Mouse (Mus musculus) cerebellum, adult 2 months (tissue): ENCODE data around the gene Elmo1. TPM values are rescaled to one million over a fixed set of nuclear protein-coding genes. Genes with fewer than 3 reads are reported as not detected.

Experiments
- DNase-seq, 2 experiments: peaks; one replicate each; pipeline ENCODE4 v3.0.0; 2021
- H3K27ac ChIP-seq: fragments of 200-500 bp; 2 replicates; pipeline ENCODE4 v1.5.1; 2012; ENCODE audit warnings: low read length, control low read depth, inconsistent platforms; ENCODE audit not compliant: insufficient read depth
- H3K27me3 ChIP-seq: fragments of 200-500 bp; 2 replicates; pipeline ENCODE4 v1.6.1; 2012; ENCODE audit warnings: inconsistent platforms, mild to moderate bottlenecking, low read length, moderate library complexity; ENCODE audit not compliant: control insufficient read depth, insufficient read depth
- H3K4me1 ChIP-seq: fragments of 200-500 bp; 2 replicates; pipeline ENCODE4 v1.6.1; 2011; ENCODE audit warnings: low read length; ENCODE audit not compliant: control insufficient read depth, insufficient read depth
- H3K4me3 ChIP-seq: fragments of 200-500 bp; replicated peaks from 2 replicates; pipeline ENCODE3; 2011; ENCODE audit warnings: mild to moderate bottlenecking, low read depth, low read length, control low read depth; ENCODE audit not compliant: insufficient read depth
- CTCF ChIP-seq: fragments of 200-500 bp; IDR thresholded peaks from 2 replicates; pipeline ENCODE4 v1.5.1; 2011; ENCODE audit warnings: low read depth, mild to moderate bottlenecking, control low read depth, low read length, moderate library complexity, borderline replicate concordance; ENCODE audit not compliant: insufficient read depth
- POLR2A ChIP-seq: fragments of 200-500 bp; IDR thresholded peaks from 2 replicates; pipeline ENCODE4 v1.6.1; 2011; ENCODE audit warnings: low read length, control low read depth, borderline replicate concordance; ENCODE audit not compliant: insufficient read depth
- WGBS: fragments of 180-500 bp; shearing (Covaris S2); methylation state at CpG from one replicate; pipeline ENCODE4 v1.1.7; 2018; 5-methylcytosine and 5-hydroxymethylcytosine counted together
- polyA plus RNA-seq: library from polyadenylated mRNA; depleted of rRNA; stranded (reverse); fragments of >200 nt; gene quantifications from 2 replicates; pipeline ENCODE4 v1.2.3, GENCODE M21; 2012

The Elmo1 gene
- polyA plus RNA-seq, 1 experiment = 92.3 TPM

DNA sequence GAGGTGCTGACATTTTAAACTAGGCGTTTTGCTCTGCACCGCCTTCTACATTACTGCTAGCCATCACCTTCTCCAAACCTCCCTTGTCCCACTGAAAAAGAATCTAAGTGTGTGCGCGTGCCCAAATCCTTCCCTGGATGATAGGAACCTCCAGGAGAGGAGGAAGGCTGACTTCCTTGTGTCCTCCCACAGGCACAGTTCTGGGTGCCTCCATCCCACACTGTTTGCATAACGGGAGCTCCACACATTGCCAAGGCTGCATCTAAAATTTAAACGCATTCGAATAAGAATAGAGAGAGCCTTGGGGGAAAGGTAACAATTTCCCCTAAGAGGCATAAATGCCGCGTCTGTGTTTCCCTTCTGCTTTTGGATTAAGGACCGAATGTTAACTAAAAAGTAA is 18.6 kb downstream of the Elmo1 start:
- Histone ChIP-seq H3K27ac (no peak overlapping the region), H3K4me1 (no peaks in the 10 kb centered on the region), H3K27me3 (no peaks in the 10 kb centered on the region), H3K4me3 (no peak overlapping the region)
- no peak for DNase-seq
- 67% methylated on average over 10 of the region's 10 CpGs for WGBS
- no peak for TF ChIP-seq POLR2A
- TF ChIP-seq CTCF = no peak

- Histone ChIP-seq H3K4me3 (no peak overlapping the region), H3K27me3 (no peaks in the 10 kb centered on the region), H3K4me1 (no peaks in the 10 kb centered on the region), H3K27ac (no peak overlapping the region)
- no peak for TF ChIP-seq POLR2A
- no peak for TF ChIP-seq CTCF
- 51% methylated on average over 2 of the region's 2 CpGs for WGBS
- DNase-seq = no peak
These were observed 19.1 kb downstream of the Elmo1 start for GRCm38 (mm10) chr13:20109446-20109845.

GRCm38 (mm10) chr13:20109987-20110680 is 19.7 kb downstream of the Elmo1 start:
- DNase-seq = no peak
- TF ChIP-seq CTCF (no peak), POLR2A (no peak)
- H3K4me1 ChIP-seq = no peaks in the 10 kb centered on the region
- H3K4me3 ChIP-seq = no peak overlapping the region
- 66% methylated on average over 11 of the region's 11 CpGs for WGBS
- no peak overlapping the region for H3K27ac ChIP-seq
- H3K27me3 ChIP-seq = no peaks in the 10 kb centered on the region

DNA sequence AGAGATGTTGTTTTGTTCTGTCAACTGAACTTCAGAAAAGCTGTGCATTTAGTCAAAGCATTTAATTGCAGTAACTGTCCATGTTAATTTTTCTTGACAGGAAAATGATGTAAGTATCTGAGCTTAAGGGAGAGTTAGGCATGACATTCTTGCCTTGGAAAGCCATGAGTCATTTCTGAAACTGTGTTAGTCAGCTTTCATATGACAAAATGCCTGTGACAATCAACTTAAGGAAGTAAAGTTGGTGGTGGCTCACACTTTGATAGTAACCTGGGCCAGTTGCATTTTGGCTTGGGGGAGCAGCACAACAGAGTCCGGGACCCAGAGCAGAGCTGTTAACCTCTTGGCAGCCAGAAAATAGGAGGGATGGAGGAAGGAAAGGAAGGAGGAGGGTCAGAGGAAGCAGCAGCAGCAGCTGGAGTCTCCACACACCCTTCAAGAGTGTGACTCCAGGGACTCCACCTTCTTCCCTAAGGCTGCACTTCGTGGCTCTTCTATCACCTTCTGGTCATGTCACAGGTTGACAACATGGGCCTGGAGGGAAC is 20.9 kb downstream of the Elmo1 start:
- Histone ChIP-seq H3K4me1 (no peaks in the 10 kb centered on the region), H3K27ac (no peak overlapping the region), H3K4me3 (no peak overlapping the region), H3K27me3 (no peaks in the 10 kb centered on the region)
- TF ChIP-seq POLR2A = no peak
- no peak for TF ChIP-seq CTCF
- no peak for DNase-seq
- 56% methylated on average over 2 of the region's 2 CpGs for WGBS

GRCm38 (mm10) chr13:20115131-20115907 is 24.9 kb downstream of the Elmo1 start:
- H3K27ac ChIP-seq = no peak overlapping the region
- H3K4me1 ChIP-seq = no peaks in the 10 kb centered on the region
- TF ChIP-seq POLR2A (no peak), CTCF (no peak)
- no peak overlapping the region for H3K4me3 ChIP-seq
- DNase-seq = no peak
- 73% methylated on average over 9 of the region's 9 CpGs for WGBS
- no peaks in the 10 kb centered on the region for H3K27me3 ChIP-seq

DNA sequence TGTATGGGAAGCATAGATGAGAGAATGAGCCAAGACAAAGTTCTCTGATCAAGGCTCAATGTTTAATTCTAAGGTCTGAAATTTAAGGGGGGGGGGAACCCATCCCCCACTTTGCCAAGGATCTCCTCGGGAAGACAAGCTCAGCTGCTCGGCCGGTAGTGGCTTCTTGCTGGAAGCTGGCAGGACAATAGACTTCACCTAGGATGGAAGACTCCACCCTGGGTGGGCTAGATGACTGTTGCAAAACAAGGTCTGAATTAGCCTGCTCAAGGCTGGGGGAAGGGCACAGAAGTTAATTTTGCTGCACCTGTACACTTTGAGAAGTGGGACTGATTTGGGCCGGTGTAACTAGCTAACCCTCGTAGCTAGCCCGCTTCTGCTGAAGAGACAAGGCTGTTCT is 25.6 kb downstream of the Elmo1 start:
- 71% methylated on average over 6 of the region's 6 CpGs for WGBS
- TF ChIP-seq POLR2A (no peak), CTCF (no peak)
- DNase-seq = no peak
- no peak overlapping the region for H3K27ac ChIP-seq
- no peaks in the 10 kb centered on the region for H3K27me3 ChIP-seq
- no peak overlapping the region for H3K4me3 ChIP-seq
- no peaks in the 10 kb centered on the region for H3K4me1 ChIP-seq

DNA sequence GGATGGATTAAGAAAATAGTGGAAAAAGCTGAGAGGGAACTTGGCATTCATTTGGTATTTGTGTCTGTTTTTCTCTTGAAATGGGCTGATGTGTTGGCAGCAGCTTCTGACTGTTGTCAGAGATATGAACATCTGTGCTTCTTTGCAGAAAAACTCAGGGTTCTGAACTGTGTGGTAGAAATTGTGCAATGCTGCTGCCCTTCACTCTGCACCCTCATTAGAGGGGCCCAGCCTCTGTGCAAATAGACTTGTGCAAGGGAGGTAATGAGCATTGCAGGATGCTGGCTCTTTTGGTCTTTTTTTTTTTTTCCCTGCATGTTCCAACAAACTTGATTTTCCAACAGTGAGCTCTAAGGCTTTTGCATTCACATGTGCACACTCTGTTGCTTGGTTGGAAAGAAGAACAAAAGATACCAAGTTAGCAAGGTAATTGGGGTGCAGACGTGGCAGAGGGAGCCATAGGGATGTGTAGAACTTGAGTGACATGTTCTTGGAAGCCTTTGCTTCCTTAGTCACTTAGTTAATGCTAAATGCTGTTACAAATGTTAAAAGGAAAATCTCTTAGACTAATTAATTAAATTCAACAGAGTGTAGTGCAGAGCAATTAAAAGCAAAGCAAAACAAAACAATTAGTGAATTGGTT is 26.6 kb downstream of the Elmo1 start:
- H3K27me3 ChIP-seq = no peaks in the 10 kb centered on the region
- TF ChIP-seq CTCF (no peak), POLR2A (no peak)
- no peak overlapping the region for H3K27ac ChIP-seq
- no peaks in the 10 kb centered on the region for H3K4me1 ChIP-seq
- WGBS = 28% methylated on average over 1 of the region's 1 CpGs
- DNase-seq = no peak
- no peak overlapping the region for H3K4me3 ChIP-seq
